Mouse (Mus musculus): ENCODE measurements around the gene Mst1. TPM values are rescaled to one million over a fixed set of nuclear protein-coding genes. Genes with fewer than 3 reads are reported as not detected.

Mst1 gene
- polyA plus RNA-seq, 1 experiment: 0.08 TPM

GRCm38 (mm10) chr9:108104766-108105548, 24.7 kb downstream of the Mst1 start:
- DNase-seq (ENCODE audit: low read depth): no peak
- TF ChIP-seq POLR2A (IDR thresholded peaks at IDR 0.05; ENCODE audit: borderline replicate concordance, extremely low read depth, insufficient read depth, insufficient read length, poor library complexity, severe bottlenecking): no peak
- TF ChIP-seq CTCF (IDR thresholded peaks at IDR 0.05; ENCODE audit: borderline replicate concordance, extremely low read depth, insufficient read depth, insufficient read length): no peak

GRCm38 (mm10) chr9:108105549-108105863, 25.3 kb downstream of the Mst1 start:
- DNase-seq (ENCODE audit: low read depth): no peak
- TF ChIP-seq CTCF (IDR thresholded peaks at IDR 0.05; ENCODE audit: borderline replicate concordance, extremely low read depth, insufficient read depth, insufficient read length) (no peak), POLR2A (IDR thresholded peaks at IDR 0.05; ENCODE audit: borderline replicate concordance, extremely low read depth, insufficient read depth, insufficient read length, poor library complexity, severe bottlenecking) (no peak)

- no peak for DNase-seq (ENCODE audit: low read depth)
- no peak for TF ChIP-seq CTCF (IDR thresholded peaks at IDR 0.05; ENCODE audit: borderline replicate concordance, extremely low read depth, insufficient read depth, insufficient read length)
Observed at GRCm38 (mm10) chr9:108106090-108106489, 25.9 kb downstream of the Mst1 start.

- no peak for TF ChIP-seq POLR2A (IDR thresholded peaks at IDR 0.05; ENCODE audit: borderline replicate concordance, extremely low read depth, insufficient read depth, insufficient read length, poor library complexity, severe bottlenecking)
- TF ChIP-seq CTCF (IDR thresholded peaks at IDR 0.05; ENCODE audit: borderline replicate concordance, extremely low read depth, insufficient read depth, insufficient read length): no peak
- DNase-seq (ENCODE audit: low read depth): no peak
Observed at GRCm38 (mm10) chr9:108107867-108108266, 27.6 kb downstream of the Mst1 start.

- no peak for DNase-seq (ENCODE audit: low read depth)
- TF ChIP-seq CTCF (IDR thresholded peaks at IDR 0.05; ENCODE audit: borderline replicate concordance, extremely low read depth, insufficient read depth, insufficient read length): no peak
- no peak for TF ChIP-seq POLR2A (IDR thresholded peaks at IDR 0.05; ENCODE audit: borderline replicate concordance, extremely low read depth, insufficient read depth, insufficient read length, poor library complexity, severe bottlenecking)
Observed at GRCm38 (mm10) chr9:108110160-108110559, 29.9 kb downstream of the Mst1 start.

GRCm38 (mm10) chr9:108111101-108111592, 30.9 kb downstream of the Mst1 start:
- TF ChIP-seq CTCF (IDR thresholded peaks at IDR 0.05; ENCODE audit: borderline replicate concordance, extremely low read depth, insufficient read depth, insufficient read length) (no peak), POLR2A (IDR thresholded peaks at IDR 0.05; ENCODE audit: borderline replicate concordance, extremely low read depth, insufficient read depth, insufficient read length, poor library complexity, severe bottlenecking) (no peak)
- peak; percentile 64 for DNase-seq (ENCODE audit: low read depth)

- DNase-seq (ENCODE audit: low read depth): no peak
- TF ChIP-seq CTCF (IDR thresholded peaks at IDR 0.05; ENCODE audit: borderline replicate concordance, extremely low read depth, insufficient read depth, insufficient read length): no peak
- no peak for TF ChIP-seq POLR2A (IDR thresholded peaks at IDR 0.05; ENCODE audit: borderline replicate concordance, extremely low read depth, insufficient read depth, insufficient read length, poor library complexity, severe bottlenecking)
Observed at GRCm38 (mm10) chr9:108111593-108112121, 31.4 kb downstream of the Mst1 start.

GRCm38 (mm10) chr9:108112719-108113340, 32.6 kb downstream of the Mst1 start:
- no peak for TF ChIP-seq POLR2A (IDR thresholded peaks at IDR 0.05; ENCODE audit: borderline replicate concordance, extremely low read depth, insufficient read depth, insufficient read length, poor library complexity, severe bottlenecking)
- no peak for TF ChIP-seq CTCF (IDR thresholded peaks at IDR 0.05; ENCODE audit: borderline replicate concordance, extremely low read depth, insufficient read depth, insufficient read length)
- DNase-seq (ENCODE audit: low read depth): no peak

- TF ChIP-seq CTCF (IDR thresholded peaks at IDR 0.05; ENCODE audit: borderline replicate concordance, extremely low read depth, insufficient read depth, insufficient read length): no peak
- TF ChIP-seq POLR2A (IDR thresholded peaks at IDR 0.05; ENCODE audit: borderline replicate concordance, extremely low read depth, insufficient read depth, insufficient read length, poor library complexity, severe bottlenecking): no peak
- DNase-seq (ENCODE audit: low read depth): no peak
Observed at GRCm38 (mm10) chr9:108115290-108116077, 35.2 kb downstream of the Mst1 start.

- TF ChIP-seq POLR2A (IDR thresholded peaks at IDR 0.05; ENCODE audit: borderline replicate concordance, extremely low read depth, insufficient read depth, insufficient read length, poor library complexity, severe bottlenecking) (no peak), CTCF (IDR thresholded peaks at IDR 0.05; ENCODE audit: borderline replicate concordance, extremely low read depth, insufficient read depth, insufficient read length) (no peak)
- no peak for DNase-seq (ENCODE audit: low read depth)
Observed at GRCm38 (mm10) chr9:108117143-108117542, 36.9 kb downstream of the Mst1 start.

- TF ChIP-seq POLR2A (IDR thresholded peaks at IDR 0.05; ENCODE audit: borderline replicate concordance, extremely low read depth, insufficient read depth, insufficient read length, poor library complexity, severe bottlenecking): no peak
- no peak for TF ChIP-seq CTCF (IDR thresholded peaks at IDR 0.05; ENCODE audit: borderline replicate concordance, extremely low read depth, insufficient read depth, insufficient read length)
- DNase-seq (ENCODE audit: low read depth): no peak
Observed at GRCm38 (mm10) chr9:108119891-108120411, 39.7 kb downstream of the Mst1 start.

All from brain, embryonic 14.5 days (tissue).